Mouse (Mus musculus): ENCODE results near the gene Trpv5.

DNA sequence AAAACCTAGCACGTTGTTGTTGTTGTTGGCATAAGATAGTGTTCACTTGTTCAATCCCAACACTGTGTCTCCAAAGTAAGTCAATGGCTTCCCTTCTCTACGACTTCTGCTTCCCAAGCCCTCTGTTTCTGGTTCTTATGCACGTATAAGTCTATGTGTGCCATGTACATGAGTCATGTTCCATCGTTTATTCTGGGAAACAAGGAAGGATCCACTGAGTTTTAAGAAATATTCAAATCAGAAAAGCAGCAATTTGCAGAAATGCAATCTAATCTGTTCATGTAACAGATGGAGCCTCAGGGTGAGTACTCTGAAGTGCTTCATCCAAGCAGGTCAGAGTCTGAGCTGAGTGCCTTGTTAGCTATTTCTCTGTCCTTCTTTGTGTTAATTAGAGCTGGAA is 49.0 kb downstream of the Trpv5 start:
- no peak for TF ChIP-seq TAL1 (IDR thresholded peaks at IDR 0.05; ENCODE audit: low read length)
- no peak for TF ChIP-seq GATA1 (IDR thresholded peaks at IDR 0.05; ENCODE audit: low read length)

Data from erythroblast, embryonic 14.5 days (primary cell).